Mouse (Mus musculus) olfactory bulb, adult 2 months (tissue): Measurements from ENCODE around the gene Aldh5a1.

Experiments
- CTCF ChIP-seq: fragments of 200-500 bp; IDR thresholded peaks from 2 replicates; pipeline ENCODE4 v1.5.1; 2012; ENCODE audit warnings: low read depth, mild to moderate bottlenecking, low read length, moderate library complexity; ENCODE audit not compliant: insufficient read depth
- POLR2A ChIP-seq: fragments of 200-500 bp; IDR thresholded peaks from 2 replicates; pipeline ENCODE4 v1.6.1; 2012; ENCODE audit warnings: mild to moderate bottlenecking, low read depth, low read length, moderate library complexity; ENCODE audit not compliant: insufficient read depth

DNA sequence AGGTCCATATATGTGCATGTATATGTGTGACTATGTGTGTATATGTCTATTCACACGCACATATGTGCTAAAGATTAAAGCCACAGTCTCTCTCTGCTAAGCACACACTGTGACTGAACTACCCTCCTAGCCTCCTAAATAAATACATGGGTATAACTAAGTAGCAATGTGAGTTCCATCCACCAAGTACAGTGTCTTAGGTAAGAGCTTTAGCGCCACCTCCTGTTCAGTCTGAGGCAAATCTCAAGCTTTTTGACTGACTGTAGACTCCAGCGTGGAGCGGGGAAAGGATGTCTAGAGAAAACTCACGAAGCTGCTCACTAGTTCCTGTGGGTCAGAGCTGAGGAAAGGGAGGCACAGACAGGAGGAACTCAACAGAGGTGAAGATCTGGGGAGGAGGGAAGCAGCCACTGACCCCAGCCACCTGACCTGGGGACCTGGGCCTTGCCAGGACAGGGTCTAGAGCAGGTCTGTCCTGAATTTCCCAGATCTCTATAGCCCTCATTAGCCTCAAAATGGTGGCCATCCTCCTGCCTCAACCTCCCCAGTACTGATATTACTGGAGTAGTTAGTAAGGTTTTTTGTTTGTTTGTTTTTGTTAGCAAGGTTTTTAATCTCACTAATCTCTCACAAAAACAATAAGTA, 17.0 kb downstream of the Aldh5a1 start:
- TF ChIP-seq CTCF (no peak), POLR2A (no peak)
